Mouse (Mus musculus): ENCODE measurements around the gene Dnaaf5.

The Dnaaf5 gene

DNA sequence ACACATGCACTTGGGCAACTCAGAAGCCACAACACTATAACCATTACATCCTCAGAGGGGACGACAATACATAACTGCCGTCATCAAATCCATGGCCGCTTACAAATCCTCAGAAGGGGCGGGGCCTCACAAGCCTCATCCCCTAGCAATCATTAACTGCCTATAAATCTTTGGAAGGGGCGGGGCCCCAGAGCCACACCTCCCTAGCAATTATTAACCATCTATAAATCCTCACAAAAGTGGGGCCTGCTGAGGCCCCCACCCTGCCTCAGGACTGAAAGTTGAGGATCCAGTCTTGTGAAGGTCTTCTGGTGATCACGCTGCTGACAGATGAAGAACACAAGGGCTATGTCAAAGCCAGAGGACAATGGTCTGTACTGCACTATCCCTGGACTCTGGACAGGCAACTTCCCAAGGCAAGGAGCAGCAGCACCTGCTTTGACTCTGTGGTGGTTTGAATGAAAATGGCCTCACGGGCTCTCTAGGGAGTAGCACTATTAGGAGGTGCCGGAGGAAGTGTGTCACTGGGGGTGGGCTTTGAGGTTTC lies 11.0 kb upstream of the Dnaaf5 start:
- intact Hi-C loops (cut with DNase I) = no loop called here

DNA sequence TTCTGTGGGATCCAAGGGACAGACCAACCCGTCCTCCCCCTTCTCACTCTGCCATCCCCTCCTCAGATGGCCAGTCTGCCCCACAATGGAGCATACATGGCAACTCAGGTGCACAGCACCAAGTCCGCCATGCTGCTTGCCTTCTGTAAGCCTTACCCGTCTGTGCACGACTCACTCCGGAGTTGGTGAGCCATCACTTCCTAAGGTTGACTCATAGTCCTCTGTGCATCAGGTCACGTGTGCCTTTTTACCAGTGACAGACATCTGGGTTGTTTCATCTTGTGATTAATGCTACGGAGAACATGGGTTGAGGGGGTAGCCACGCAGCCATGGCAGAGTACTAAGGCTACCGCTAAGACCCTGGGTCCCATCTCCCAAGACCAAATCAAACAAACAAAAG lies 9.4 kb upstream of the Dnaaf5 start:
- intact Hi-C loops (cut with DNase I) = no loop called here

DNA sequence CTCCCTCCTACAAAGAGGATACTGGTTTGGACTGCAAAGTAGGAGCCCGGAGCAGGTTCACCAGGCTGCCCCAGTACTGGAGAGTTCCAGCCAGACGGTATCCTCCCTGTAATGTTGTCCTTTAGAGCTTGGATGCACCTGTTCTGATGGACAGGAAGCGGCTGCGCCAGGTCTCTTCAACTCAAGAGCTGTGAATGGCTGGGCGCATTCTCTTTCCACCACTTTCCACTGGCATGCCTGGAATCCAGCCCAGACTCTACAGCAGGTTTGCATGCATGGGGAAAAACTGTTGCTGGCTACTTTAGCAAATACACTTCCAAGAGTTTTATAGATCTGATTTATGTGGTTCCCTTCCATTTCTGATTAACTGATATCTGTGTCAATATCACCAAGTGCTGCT lies 8.7 kb upstream of the Dnaaf5 start:
- intact Hi-C loops (cut with DNase I) = no loop called here

DNA sequence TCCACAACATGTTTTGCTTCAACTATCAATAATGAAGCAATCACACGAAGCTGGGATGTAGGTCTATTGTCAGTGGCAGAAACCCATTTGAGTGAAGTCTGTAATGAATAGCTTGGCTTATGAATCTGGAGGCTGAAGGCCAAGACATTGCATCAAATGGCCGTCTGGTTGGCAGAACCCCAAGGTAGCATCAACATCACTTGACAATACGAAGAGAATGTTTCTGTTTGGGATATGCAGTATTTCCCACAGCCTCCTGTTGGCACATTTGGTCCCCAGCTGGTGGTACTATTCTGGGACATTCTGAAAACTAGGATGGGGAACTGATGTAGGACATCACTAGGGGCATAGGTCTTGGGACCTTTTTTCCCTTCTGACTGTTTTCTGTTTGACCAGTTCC lies 6.1 kb upstream of the Dnaaf5 start:
- intact Hi-C loops (cut with DNase I) = no loop called here

DNA sequence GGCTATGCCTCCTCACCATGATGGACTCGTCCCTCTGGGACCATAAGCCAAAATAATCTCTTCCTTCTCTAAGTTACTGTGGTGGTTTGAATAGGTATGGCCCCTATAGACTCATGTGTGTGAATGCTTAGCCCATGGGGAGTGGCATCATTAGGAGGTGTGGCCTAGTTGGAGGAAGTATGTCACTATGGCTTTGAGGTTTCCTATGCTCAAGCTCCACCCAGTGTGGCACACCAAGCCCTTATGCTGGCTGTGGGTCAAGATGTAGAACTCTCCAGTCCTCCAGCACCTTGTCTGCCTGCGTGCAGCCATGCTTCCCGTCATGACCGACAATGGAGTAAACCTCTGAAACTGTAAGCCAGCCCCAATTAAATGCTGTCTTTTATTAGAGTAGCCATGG lies 4.3 kb upstream of the Dnaaf5 start:
- intact Hi-C loops (cut with DNase I) = no loop called here

DNA sequence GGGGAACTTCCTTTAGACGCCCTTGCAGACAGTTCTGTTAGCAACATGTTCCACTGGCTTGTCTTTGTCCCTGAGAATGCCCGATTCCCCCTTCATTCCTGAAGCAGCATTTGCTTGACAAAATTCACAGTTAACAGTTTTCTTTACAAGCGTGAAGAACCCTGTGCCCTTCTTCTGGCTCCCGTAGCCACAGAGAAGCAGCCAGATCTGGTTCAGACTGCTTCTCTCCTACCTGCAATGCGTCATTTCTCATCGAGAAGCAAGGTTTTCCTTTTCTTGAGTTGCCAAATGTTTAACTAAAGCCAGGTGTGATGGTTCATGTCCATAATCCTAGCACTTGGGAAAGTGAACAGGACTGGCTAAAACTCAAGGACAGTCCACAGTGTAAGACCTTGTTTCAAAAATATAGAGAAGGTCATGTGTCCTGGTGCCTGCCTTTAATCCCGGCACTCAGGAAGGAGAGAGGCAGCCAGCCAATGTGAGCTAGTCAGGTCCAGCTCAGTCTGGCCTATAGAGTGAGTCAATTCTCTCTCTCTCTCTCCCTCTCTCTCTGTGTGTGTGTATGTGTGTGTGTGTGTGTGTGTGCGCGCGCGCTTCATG lies 3.4 kb upstream of the Dnaaf5 start:
- intact Hi-C loops (cut with DNase I) = no loop called here

DNA sequence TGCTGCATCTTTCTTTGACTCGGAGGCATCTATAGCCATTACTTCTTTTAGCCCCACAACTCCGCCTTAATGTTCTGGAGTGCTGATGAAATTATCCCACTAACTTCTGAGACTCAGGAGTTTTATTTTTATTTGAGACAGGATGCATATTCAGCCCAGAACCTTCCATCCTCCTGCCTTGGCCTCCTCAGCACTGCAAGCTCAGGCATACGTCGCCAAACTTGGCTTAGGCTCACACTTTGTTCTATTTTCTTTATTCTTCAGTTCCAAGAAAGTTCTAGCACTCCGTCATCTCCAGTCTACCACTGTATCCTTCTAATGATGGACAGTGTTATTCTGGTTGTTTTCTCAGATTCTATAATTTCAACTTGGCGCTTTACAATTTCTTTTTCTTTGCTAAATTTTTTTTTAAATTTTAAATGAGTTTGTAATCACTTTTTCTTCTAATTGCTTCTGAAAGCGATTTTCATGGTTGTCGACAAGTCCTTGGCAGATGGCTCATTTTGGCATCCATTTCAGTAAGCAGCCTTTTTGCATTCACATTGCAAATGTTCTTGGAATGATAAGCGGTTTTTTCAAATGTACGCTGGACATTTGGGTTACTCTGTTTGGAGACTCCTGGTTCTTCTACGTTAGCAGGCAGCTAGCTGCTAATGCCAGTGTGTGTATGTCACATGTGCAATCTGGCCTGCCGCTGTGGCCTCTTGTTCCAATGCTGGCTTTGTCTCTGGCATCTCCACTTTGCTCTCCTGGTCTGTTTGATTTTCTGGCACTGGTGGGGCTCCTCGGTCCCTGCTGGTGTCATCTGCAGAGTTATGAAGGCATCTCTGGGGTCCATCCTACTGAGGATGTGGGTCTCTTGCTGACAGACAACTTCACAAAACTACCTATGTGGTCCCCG lies 2.6 kb upstream of the Dnaaf5 start:
- intact Hi-C loops (cut with DNase I) = no loop called here

DNA sequence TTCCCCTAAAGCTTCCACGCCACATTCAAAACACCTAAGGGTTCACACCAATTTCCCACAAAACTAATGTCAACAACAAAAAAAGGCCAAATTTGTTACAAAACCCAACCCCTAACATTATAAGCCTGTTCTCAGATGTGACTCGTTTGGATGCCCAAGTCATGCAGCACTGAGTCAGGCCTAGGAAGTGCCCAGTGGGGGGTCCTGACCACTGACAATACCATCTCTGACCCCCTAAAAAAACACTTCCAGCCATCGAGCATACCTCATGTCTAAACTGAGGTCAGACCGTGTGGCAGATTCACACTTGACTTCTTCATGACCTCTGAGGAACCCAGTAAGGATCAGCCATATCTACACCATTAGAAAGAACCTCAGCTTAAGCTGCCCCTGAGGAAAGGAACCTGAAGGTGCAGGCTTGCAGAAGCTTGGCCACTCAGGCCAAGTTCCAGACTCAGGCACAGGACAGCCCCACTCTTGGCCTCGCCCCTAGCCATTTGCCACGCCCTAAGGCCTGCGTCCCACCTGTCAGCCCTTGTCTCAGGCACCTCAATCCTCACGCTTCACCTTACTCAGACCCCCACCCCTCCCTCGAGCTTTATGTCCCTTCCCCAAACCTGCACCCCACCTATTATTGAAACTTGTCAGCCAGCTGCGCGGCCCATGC lies 884 bp upstream of the Dnaaf5 start:
- intact Hi-C loops (cut with DNase I) = no loop called here

DNA sequence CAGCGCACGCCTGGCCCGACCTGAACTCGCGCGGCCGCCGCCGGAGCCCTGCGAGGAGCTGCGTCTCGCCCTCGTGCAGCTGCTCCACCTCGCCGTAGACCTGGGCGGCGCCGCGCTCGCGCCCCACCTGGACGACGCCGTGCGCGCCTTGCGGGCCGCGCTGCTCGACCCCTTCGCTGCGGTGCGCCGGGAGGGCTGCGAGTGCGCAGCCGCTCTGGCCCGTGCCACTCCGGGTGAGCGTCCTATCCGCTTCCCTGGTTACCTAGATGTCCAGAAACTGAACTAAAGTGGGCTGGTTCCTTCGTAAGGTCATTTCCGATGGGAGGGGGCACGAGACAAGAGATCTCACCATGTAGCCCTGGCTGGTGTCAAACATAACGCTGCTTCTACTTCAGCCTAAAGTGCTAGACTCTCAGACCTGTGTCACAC lies 594 bp downstream of the Dnaaf5 start:
- intact Hi-C loops (cut with DNase I) = no loop called here

DNA sequence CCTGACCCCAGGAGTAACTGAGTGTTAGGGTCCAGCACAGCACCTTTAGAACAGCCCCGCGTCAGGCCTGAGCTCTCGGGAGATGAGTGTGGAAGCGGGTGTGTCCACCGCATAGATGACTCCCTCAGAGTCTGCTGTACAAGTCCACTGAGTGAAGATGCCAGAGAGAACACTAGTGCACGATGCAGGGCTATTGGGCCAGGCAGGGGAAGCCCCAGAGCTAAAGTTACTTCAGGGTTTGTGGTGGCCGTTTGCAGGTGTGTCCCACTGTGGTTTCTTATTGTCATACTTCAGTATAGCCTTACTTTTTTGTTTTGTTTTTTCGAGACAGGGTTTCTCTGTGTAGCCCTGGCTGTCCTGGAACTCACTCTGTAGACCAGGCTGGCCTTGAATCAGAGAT lies 10.9 kb downstream of the Dnaaf5 start:
- intact Hi-C loops (cut with DNase I) = no loop called here

DNA sequence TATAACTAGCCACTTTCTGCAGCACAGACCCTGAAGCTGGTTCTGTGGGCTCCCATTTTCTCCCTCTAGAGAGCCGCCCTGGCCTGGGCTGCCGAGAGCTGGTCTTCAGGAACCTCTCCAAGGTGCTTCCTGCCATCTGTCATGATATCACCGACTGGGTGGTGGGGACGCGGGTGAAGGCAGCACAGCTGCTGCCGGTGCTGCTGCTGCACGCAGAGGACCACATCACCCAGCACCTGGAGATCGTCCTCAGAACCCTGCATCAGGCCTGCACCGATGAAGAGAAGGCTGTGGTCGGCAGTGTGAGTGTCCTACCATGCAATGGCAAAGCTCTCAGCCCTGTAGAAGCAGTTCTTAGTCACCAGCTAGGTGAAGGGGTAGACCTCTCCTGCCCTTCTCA lies 11.6 kb downstream of the Dnaaf5 start:
- intact Hi-C loops (cut with DNase I) = no loop called here

DNA sequence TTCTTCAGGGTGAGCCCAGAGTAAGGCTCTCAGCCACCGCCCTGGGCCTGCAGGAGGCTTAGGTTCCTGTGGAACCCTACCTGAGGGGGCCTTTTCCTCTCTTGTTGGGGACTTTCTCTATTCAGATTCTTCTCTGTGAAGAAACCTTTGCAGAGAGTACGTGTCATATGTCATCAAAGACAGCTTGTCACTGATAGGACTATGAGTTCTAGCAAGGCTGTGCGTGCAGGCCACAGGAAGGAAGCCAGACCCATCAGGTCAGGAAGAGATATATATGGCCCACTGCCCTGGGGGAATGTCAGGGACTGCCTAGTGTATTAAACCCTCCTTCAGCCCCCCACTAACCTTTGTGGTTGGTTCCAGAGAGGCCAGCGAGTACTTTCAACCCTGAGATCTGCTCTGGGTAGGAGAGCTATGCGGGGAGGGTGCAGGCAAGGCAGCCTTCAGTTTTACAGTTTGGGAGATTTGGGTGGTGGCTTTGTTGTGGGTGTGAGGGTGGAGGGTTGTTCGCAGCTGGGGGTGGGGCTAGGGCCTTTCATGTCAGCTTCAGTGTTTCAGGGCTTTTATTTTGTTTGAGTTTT lies 16.8 kb downstream of the Dnaaf5 start:
- intact Hi-C loops (cut with DNase I) = no loop called here

DNA sequence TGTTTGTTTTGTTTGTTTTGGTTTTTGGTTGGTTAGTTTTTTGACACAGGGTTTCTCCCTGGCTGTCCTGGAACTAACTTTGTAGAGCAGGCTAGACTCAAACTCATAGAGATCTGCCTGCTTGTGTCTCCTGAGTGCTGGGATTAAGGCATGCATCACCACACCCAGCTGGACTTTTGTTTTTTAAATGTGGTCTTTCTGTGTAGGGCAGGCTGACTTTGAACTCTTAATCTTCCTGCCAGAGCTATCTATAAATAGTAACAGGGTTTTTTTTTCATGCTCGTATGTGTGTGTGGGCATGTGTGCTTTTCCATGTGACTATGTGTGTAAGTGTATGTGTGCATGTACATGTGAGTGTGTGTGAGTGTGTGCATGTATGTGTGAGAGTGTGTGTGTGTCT lies 17.5 kb downstream of the Dnaaf5 start:
- intact Hi-C loops (cut with DNase I) = no loop called here

DNA sequence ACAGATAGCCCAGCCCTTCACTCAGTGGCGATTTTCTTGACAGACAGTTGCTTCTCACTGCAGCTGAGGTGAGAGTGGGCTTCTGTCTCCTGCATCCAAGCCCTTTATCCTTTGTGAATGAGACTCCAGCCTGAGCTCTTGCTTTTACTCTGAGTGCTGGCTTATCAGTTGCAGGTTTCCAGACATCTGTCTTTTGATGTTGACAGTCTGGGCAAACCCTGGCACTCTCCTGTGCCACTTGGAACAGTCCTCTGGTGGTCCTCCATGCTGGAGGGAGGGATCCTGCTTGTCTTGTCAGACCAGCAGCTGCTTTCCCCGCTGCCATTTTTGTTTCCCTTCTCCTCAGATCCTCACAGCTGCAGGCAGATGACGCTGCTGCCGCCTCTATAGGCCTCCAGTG lies 21.9 kb downstream of the Dnaaf5 start:
- intact Hi-C loops (cut with DNase I) = no loop called here

DNA sequence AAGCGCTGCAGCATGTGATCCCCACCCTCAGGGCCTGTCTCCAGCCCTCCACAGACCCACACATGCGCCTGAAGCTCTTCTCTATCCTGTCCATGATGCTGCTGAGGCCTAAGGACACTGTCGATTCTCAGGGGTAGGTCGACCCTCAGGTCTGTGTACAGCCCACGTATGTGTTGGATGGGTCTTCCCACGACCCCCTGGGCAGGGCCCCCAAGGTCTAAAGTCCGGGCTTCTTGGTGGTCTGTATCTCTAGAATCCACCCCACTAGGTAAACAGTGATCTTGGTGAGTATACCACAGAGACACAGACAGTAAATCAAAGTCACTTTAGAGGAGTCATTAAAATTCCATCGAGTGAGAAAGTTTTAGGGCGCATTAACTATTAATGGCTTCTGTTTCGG lies 24.1 kb downstream of the Dnaaf5 start:
- intact Hi-C loops (cut with DNase I) = no loop called here

DNA sequence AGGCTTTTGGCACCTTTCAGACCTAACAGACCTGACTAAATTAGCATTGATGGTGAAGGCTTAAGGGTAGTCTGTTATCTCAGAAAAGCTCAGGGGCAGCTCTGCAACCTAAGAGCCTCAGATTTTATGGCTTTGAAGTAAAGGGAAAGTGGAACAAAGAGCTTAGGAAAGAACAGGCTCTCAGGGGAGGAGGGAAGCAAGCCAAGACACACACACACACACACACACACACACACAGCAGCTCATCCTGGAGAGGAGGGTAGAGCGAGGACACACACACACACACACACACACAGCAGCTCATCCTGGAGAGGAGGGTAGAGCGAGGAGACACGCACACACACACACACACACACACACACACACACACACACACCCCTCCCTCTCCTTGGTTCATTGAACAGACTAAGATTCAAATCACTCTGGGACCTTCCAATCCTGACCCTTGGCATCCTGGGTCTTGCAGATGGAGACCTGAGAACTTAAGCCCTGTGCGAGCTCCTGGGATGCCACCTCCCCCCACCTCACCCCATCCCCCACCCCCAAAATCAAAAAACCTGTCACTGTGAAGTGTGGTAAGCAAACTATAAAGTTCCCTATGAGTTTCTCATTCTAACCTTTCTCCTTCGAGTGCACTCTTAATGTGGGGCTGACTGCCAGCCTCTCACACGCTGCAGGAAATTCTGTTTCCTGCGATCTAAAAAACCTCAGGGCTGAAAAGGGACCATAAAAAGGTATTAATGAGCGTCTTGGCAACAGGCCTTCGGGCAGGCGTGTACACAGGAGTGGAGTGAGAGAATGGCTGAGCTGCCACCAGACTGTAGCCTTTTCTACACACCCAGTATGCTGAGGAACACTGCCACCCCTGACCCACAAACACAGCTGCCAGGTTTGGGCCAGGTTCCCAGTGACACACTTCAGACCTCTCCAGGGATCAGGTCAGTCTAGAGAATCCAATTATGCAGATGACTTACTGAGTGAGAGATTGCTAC lies 24.8 kb downstream of the Dnaaf5 start:
- intact Hi-C loops (cut with DNase I) = no loop called here

DNA sequence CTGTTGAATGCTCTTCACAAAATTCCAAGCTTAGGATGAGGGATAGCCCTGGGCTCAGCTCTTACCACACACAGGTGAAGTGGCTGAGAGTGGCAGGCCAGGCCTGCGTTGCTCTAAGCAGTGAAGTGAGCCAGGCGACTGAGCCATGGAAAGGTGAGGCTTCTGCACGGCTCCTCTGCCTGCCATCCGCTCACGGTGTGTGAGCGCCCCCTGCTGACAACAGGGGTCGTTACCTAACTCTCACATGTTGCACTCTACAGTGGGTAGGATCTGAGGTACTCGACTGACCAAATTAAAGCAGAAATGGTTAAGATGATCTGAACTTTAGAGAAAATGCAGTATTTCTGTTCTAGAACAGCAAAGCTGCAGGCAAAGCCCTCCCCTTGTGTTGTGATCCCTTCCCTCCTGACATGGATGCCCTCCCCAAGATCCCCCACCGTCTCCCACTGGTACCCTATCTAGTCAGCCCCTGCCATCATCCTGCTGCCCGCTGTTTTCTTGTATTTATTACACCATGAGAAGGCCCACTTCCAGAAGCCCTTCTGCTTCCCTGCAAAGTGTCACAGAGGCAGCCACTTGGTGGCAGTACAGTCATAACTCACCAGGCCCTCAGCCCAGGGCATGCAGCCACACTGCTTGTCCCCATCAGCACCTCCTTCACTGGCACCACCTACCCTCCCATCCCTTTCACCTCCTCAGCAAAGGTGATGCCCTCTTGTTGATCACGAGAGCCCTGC lies 29.0 kb downstream of the Dnaaf5 start:
- intact Hi-C loops (cut with DNase I) = loop anchor here (2.0 kb wide), 2 partner anchors 104 to 330 kb away; no protein-coding TSS in a partner anchor

DNA sequence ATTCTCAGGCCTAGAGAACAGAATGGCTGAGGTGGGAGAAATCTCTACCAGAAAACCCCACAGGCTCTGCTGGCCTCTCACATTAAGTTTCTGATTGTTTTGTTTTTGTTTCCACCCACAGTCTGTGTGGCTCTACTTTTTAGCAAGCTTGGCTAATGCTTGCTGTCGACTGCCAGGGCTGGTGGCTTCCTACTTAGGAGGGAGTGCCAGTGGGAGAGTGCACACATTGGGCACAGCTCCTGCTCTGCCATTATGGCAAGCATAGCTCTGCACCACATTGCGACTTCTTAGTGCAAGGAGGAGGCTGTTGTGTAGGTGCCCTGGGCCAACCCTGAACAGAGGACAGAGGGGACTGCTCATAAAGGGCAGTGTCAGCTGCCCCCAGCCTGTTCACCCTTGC lies 33.1 kb downstream of the Dnaaf5 start:
- intact Hi-C loops (cut with DNase I) = no loop called here

DNA sequence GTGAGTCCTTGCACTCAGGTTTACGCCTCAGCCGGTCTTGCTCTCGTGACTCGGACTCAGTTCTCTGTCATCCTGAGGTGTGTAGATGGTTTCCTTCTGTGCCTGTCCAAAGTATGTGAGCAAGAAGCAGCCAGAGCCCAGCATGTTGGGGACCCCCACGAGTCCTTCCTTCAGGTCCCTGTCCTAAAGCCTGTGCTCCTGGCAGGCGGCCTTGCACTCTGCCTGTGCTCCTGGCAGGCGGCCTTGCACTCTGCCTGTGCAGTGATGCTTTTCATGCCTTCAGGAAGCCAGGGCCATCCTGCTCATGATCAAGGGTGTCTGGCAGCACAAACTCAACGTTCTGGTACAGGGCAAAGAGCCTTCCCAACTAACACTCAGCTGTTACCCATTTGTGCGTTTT lies 33.6 kb downstream of the Dnaaf5 start:
- intact Hi-C loops (cut with DNase I) = no loop called here

DNA sequence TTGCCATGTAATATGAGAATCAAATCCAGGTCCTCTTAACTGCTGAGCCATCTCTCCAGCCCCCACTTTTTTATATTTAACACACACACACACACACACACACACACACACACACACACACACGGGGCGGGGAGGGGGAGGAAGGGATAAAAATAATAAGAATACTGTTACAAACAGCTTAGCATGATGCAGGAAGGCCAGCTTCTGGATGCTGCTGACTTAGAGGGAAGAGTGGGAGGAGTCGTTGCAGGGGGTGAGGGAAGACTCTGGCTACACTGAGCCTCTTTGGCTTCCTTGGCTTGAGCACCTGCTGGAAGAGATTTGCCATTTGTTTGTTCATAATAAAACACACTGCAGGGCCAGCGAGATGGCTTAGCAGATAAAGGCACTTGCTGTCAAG lies 34.9 kb downstream of the Dnaaf5 start:
- intact Hi-C loops (cut with DNase I) = no loop called here

All from adrenal gland (tissue).